Mouse (Mus musculus): ENCODE data around the gene Hist1h2ac.
"Not testable (repeated sequence)": the region's sequence is repeated elsewhere in the genome, so short reads cannot be mapped to it uniquely, and the experiment has no call there.

The Hist1h2ac gene

GRCm38 (mm10) chr13:23683755-23684281, at the start of gene Hist1h2ac, which contains the start of gene Hist1h2bc:
TSS of gene Hist1h2ac (minus strand) at chr13:23683948.
TSS of gene Hist1h2bc (plus strand) at chr13:23684199.
- DNase-seq (ENCODE audit: low spot score in 2 of 2) = peak; percentile 85 to 94

- no peak for DNase-seq (ENCODE audit: low spot score in 2 of 2)
These were observed 48.5 kb upstream of the Hist1h2ac start for GRCm38 (mm10) chr13:23732156-23732804.

- no peak for DNase-seq (ENCODE audit: low spot score in 2 of 2)
These were observed 46.7 kb upstream of the Hist1h2ac start for GRCm38 (mm10) chr13:23730479-23730878.

GRCm38 (mm10) chr13:23729706-23730105, 46.0 kb upstream of the Hist1h2ac start:
- no peak for DNase-seq (ENCODE audit: low spot score in 2 of 2)

- DNase-seq (ENCODE audit: low spot score in 2 of 2) = peak in 1 of 2 experiments; percentile 26
These were observed 45.4 kb upstream of the Hist1h2ac start for GRCm38 (mm10) chr13:23729192-23729525.

GRCm38 (mm10) chr13:23728472-23729191, 44.9 kb upstream of the Hist1h2ac start:
- no peak for DNase-seq (ENCODE audit: low spot score in 2 of 2)

- peak in 1 of 2 experiments; percentile 5 for DNase-seq (ENCODE audit: low spot score in 2 of 2)
These were observed 41.5 kb upstream of the Hist1h2ac start for GRCm38 (mm10) chr13:23725213-23725612.

- peak in 1 of 2 experiments; percentile 5 for DNase-seq (ENCODE audit: low spot score in 2 of 2)
These were observed 40.5 kb upstream of the Hist1h2ac start for GRCm38 (mm10) chr13:23724239-23724638.

GRCm38 (mm10) chr13:23717593-23718245, 34.0 kb upstream of the Hist1h2ac start:
- not testable (repeated sequence) for DNase-seq (ENCODE audit: low spot score in 2 of 2)

GRCm38 (mm10) chr13:23717176-23717575, 33.4 kb upstream of the Hist1h2ac start:
- no peak for DNase-seq (ENCODE audit: low spot score in 2 of 2)

GRCm38 (mm10) chr13:23716261-23717042, 32.7 kb upstream of the Hist1h2ac start:
- no peak for DNase-seq (ENCODE audit: low spot score in 2 of 2)

- DNase-seq (ENCODE audit: low spot score in 2 of 2) = peak in 1 of 2 experiments; percentile 39
These were observed 26.8 kb upstream of the Hist1h2ac start, which contains the start of gene Hfe for GRCm38 (mm10) chr13:23710374-23711089. TSS of gene Hfe (minus strand) at chr13:23710854.

GRCm38 (mm10) chr13:23709714-23710373, 26.1 kb upstream of the Hist1h2ac start:
- DNase-seq (ENCODE audit: low spot score in 2 of 2) = peak in 1 of 2 experiments; percentile 17

- peak in 1 of 2 experiments; percentile 12 for DNase-seq (ENCODE audit: low spot score in 2 of 2)
These were observed 24.9 kb upstream of the Hist1h2ac start for GRCm38 (mm10) chr13:23708654-23709053.

GRCm38 (mm10) chr13:23708041-23708440, 24.3 kb upstream of the Hist1h2ac start:
- DNase-seq (ENCODE audit: low spot score in 2 of 2) = peak in 1 of 2 experiments; percentile 13

GRCm38 (mm10) chr13:23706771-23707170, 23.0 kb upstream of the Hist1h2ac start:
- peak in 1 of 2 experiments; percentile 15 for DNase-seq (ENCODE audit: low spot score in 2 of 2)

- DNase-seq (ENCODE audit: low spot score in 2 of 2) = peak in 1 of 2 experiments; percentile 17
These were observed 22.1 kb upstream of the Hist1h2ac start for GRCm38 (mm10) chr13:23705751-23706356.

- not testable (repeated sequence) for DNase-seq (ENCODE audit: low spot score in 2 of 2)
These were observed 19.1 kb upstream of the Hist1h2ac start for GRCm38 (mm10) chr13:23702801-23703200.

GRCm38 (mm10) chr13:23702220-23702619, 18.5 kb upstream of the Hist1h2ac start:
- no peak for DNase-seq (ENCODE audit: low spot score in 2 of 2)
